Mouse (Mus musculus) heart, embryonic 16.5 days (tissue): Measurements from ENCODE around the gene Magix. TPM values are rescaled to one million over a fixed set of nuclear protein-coding genes. Genes with fewer than 3 reads are reported as not detected.
A peak's percentile ranks its signal among the peaks of the same experiment; 100 is the strongest.

Experiments
- ATAC-seq: fragments of 200-750 bp; cut with Nextera tagmentation; replicated peaks from 2 replicates; pipeline ENCODE4 v1.8.0; 2017; ENCODE audit warnings: moderate number of reproducible peaks; ENCODE audit not compliant: insufficient read depth, low FRiP score; ENCODE audit errors: extremely low read depth
- H3K27ac ChIP-seq: fragments of 300-500 bp; sonication (generic); 2 replicates; pipeline ENCODE4 v1.5.1; 2014; ENCODE audit warnings: mild to moderate bottlenecking, low read length, control low read depth, moderate library complexity
- H3K27me3 ChIP-seq: fragments of 300-500 bp; sonication (generic); 2 replicates; pipeline ENCODE4 v1.6.1; 2014; ENCODE audit warnings: low read length, mixed read lengths; ENCODE audit not compliant: control insufficient read depth, insufficient read depth
- H3K36me3 ChIP-seq: fragments of 300-500 bp; sonication (generic); 2 replicates; pipeline ENCODE4 v1.6.1; 2014; ENCODE audit not compliant: control insufficient read depth, insufficient read depth
- H3K4me1 ChIP-seq: fragments of 300-500 bp; sonication (generic); 2 replicates; pipeline ENCODE4 v1.6.1; 2014; ENCODE audit warnings: low read length, mixed read lengths; ENCODE audit not compliant: control insufficient read depth, insufficient read depth
- H3K4me2 ChIP-seq: fragments of 300-500 bp; sonication (generic); 2 replicates; pipeline ENCODE4 v1.6.1; 2014; ENCODE audit warnings: low read depth, mild to moderate bottlenecking, control low read depth, low read length
- H3K4me3 ChIP-seq: fragments of 300-500 bp; sonication (generic); 2 replicates; pipeline ENCODE4 v1.5.1; 2014; ENCODE audit warnings: mild to moderate bottlenecking, control low read depth, low read length
- H3K9ac ChIP-seq: fragments of 300-500 bp; sonication (generic); 2 replicates; pipeline ENCODE4 v1.6.1; 2014; ENCODE audit warnings: low read length, control low read depth
- H3K9me3 ChIP-seq: fragments of 300-500 bp; sonication (generic); replicated peaks from 2 replicates; pipeline ENCODE4 v1.6.1; 2016; ENCODE audit warnings: low read length; ENCODE audit not compliant: control insufficient read depth
- WGBS: fragments of 180-500 bp; shearing (Covaris S2); extraction: QIAGEN DNeasy Blood & Tissue Kit; methylation state at CpG from one replicate; pipeline ENCODE4 v1.1.7; 2014; 5-methylcytosine and 5-hydroxymethylcytosine counted together
- polyA plus RNA-seq: library from polyadenylated mRNA; unstranded; fragments of >200 nt; fragmentation: Nextera tagmentation; extraction: Ambion mirVana; gene quantifications from 2 replicates; pipeline ENCODE4 v1.2.1, GENCODE M21; 2015

Magix gene
- 0.60 and 1.1 TPM in 2 replicates for polyA plus RNA-seq

DNA sequence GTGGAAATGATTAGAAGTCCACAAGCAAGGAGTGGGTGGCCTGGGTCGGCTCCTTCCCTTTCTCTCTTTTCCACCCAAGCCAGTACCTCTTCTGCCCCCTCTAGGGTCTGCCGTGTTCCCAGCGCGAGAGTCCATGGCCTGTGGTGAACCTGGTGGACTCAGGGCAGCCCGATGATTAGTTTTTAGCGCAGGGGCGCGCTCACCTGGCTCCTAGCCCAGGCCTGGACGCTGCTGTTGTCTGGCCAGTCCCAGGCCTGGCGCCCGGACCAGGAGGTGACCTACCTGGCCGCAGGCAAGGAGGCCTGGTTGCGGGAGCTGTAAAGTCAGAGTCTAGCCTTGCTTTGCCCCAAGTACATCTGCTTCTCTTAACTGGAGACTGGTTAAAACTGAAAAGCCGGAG, at the start of gene Magix:
Gene Magix, minus strand, starts transcription at position 388 of the 400 bp plus-strand sequence.
- H3K27ac ChIP-seq, result no peak within 1 kb of the TSS
- H3K4me2 ChIP-seq, result peak within 1 kb of the TSS; percentile 62
- H3K36me3 ChIP-seq, result no peaks in the 10 kb centered on the region
- H3K9me3 ChIP-seq, result no peaks in the 10 kb centered on the region
- WGBS, result 53% methylated on average over 14 of the region's 14 CpGs
- H3K4me1 ChIP-seq, result no peaks in the 10 kb centered on the region
- peak within 1 kb of the TSS; percentile 47 for H3K4me3 ChIP-seq
- no peak for ATAC-seq
- H3K27me3 ChIP-seq, result no peaks in the 10 kb centered on the region; the same call in 1 of the 2 replicates
- H3K9ac ChIP-seq, result peak within 1 kb of the TSS; percentile 71

DNA sequence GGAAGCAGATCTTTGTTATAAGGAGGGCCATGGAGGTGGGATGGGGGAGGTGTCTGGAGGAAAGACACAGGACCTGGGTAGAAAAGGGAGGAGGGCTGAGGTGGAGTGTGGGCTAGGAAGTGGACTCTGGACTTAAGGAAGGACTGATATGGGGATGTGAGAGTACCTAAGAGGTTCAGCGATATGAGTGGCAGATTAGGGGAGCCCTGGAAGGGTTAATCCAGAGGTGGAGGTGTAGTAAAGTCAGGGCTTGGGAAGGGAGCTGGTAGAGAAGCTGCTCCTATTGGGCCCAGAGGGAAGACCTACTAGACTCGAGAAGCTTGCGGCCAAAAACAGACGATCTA, 47.8 kb upstream of the Magix start:
- H3K9me3 ChIP-seq, result no peaks in the 10 kb centered on the region
- H3K27me3 ChIP-seq, result no peaks in the 10 kb centered on the region
- H3K4me1 ChIP-seq, result no peaks in the 10 kb centered on the region
- H3K36me3 ChIP-seq, result peaks cover 9% of the 10 kb centered on the region
- ATAC-seq, result no peak
- 36% methylated on average over 4 of the region's 4 CpGs for WGBS
- peak overlapping the region; percentile 66 for H3K9ac ChIP-seq
- H3K4me3 ChIP-seq, result peak overlapping the region; percentile 58
- peak overlapping the region; percentile 69 for H3K4me2 ChIP-seq
- H3K27ac ChIP-seq, result no peak overlapping the region

DNA sequence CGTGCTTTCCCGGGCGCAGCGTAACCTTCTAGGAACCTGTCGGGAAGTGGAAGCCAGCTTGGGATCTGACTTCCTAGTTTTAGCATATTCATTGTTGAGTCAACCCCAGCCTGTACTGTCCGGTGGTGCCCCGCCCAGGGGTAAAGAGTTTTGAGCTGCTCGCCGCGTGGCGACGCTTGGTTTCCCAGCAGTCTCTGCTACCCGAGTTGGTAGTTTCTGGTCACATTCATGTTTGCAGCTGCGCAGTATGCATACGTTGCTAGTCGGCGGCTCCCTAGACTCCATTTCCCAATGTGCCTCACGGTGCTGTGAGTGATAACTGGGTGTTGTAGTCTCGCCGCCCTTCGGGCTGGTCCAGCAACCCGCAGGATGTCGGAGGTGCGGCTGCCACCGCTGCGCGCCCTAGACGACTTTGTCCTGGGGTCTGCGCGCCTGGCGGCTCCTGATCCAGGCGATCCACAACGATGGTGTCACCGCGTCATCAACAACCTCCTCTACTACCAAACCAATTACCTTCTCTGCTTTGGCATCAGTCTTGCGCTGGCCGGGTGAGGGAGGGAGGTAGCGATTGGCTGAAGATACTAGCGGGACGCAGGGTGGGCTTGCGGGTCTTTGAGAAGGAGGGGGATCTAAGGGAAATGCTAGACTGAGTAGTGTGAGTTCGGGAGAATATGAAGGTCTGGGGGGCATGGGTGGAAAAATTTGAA, 47.3 kb upstream of the Magix start, which contains the start of gene Praf2:
Gene Praf2, plus strand, starts transcription at position 225 of the 707 bp plus-strand sequence.
- Histone ChIP-seq H3K36me3 (peaks cover 11% of the 10 kb centered on the region), H3K4me1 (no peaks in the 10 kb centered on the region), H3K4me2 (peak within 1 kb of the TSS; percentile 69), H3K27ac (peak within 1 kb of the TSS; percentile 71), H3K27me3 (no peaks in the 10 kb centered on the region), H3K4me3 (peak within 1 kb of the TSS; percentile 58), H3K9ac (peak within 1 kb of the TSS; percentile 66), H3K9me3 (no peaks in the 10 kb centered on the region)
- 13% methylated on average over 42 of the region's 42 CpGs for WGBS
- ATAC-seq, result peak; percentile 93

DNA sequence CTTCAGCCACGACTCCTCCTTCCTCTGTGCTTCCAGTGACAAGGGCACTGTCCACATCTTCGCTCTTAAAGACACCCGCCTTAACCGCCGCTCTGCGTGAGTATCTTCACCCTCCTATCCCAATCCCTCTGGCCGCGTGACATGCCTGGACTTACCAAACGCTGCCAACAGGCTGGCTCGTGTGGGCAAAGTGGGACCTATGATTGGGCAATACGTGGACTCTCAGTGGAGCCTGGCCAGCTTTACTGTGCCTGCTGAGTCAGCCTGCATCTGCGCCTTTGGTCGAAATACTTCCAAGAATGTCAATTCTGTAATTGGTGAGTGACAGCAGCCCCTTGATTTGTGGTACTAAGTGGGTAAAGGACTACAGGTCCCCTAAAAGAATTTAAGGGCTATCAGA, 46.1 kb upstream of the Magix start:
- Histone ChIP-seq H3K36me3 (peaks cover 11% of the 10 kb centered on the region), H3K9me3 (no peaks in the 10 kb centered on the region), H3K27me3 (no peaks in the 10 kb centered on the region), H3K4me3 (no peak overlapping the region), H3K4me2 (no peak overlapping the region), H3K4me1 (0 out of 2 replicates have a peak, but pooled peaks cover 2% of the 10 kb centered on the region), H3K9ac (no peak overlapping the region), H3K27ac (no peak overlapping the region)
- WGBS, result 87% methylated on average over 13 of the region's 13 CpGs
- no peak for ATAC-seq

DNA sequence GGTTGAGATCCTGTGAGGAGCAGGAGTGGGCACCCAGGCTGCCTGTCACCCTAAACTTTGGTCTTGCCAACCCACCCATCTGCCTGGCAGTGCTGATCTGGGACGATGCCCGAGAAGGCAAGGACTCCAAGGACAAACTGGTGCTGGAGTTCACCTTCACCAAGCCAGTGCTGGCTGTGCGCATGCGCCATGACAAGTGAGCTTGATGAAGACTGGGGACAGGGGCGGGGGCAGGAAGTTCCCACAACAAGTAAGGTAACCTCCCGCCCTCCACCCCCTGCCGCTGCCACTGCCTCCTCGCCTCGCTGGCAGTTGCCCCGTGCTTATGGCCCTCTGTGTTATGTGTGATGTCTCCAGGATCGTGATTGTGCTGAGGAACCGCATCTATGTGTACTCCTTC, 44.8 kb upstream of the Magix start:
- no peaks in the 10 kb centered on the region for H3K27me3 ChIP-seq
- ATAC-seq, result no peak
- H3K27ac ChIP-seq, result no peak overlapping the region
- 0 out of 2 replicates have a peak, but pooled peaks cover 2% of the 10 kb centered on the region for H3K4me1 ChIP-seq
- WGBS, result 86% methylated on average over 10 of the region's 12 CpGs
- no peak overlapping the region for H3K4me2 ChIP-seq
- H3K9ac ChIP-seq, result no peak overlapping the region
- no peaks in the 10 kb centered on the region for H3K9me3 ChIP-seq
- no peak overlapping the region for H3K4me3 ChIP-seq
- peaks cover 11% of the 10 kb centered on the region for H3K36me3 ChIP-seq

DNA sequence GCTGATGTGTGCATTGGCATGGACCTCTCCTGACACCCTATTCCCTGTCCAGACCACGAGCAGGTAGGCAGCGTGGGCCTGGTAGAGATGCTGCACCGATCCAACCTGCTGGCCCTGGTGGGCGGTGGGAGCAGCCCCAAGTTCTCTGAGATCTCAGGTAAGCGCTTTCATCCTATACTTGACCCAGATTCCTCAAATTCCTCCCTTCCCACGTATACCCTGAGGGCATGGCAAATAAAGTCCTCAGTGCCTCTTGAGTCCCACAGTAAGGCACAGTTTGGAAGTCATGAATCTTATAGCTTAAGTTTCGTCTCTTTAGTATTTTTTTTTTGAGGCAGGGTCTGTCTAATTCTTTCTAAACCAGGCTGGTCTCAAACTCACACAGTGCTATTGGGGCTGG, 43.1 kb upstream of the Magix start:
- 78% methylated on average over 7 of the region's 7 CpGs for WGBS
- Histone ChIP-seq H3K4me1 (0 out of 2 replicates have a peak, but pooled peaks cover 2% of the 10 kb centered on the region), H3K27ac (no peak overlapping the region), H3K27me3 (no peaks in the 10 kb centered on the region), H3K36me3 (peaks cover 11% of the 10 kb centered on the region), H3K9ac (no peak overlapping the region), H3K9me3 (no peaks in the 10 kb centered on the region), H3K4me3 (no peak overlapping the region), H3K4me2 (no peak overlapping the region)
- ATAC-seq, result no peak

DNA sequence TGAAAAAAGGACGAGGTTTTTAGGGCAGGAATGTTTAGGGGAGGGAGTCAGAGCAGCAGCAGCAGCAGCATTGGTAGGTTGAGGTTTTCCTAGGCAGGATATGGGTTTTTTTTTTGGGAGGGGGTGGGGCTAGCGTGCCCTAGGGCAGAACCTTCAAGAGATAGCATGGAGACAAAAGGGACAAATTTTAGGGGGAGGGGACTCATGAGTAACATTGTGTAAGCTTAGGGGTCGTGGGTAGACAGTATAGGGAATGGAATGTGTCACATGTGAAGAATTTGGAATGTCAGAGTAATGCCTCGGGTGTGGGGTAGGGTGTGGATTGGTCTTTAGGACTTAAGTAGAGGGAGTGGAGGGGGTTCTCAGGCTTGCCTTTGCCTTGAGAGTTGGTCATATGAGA, 41.6 kb upstream of the Magix start:
- H3K27me3 ChIP-seq, result no peaks in the 10 kb centered on the region
- 0 out of 2 replicates have a peak, but pooled peaks cover 2% of the 10 kb centered on the region for H3K4me1 ChIP-seq
- H3K27ac ChIP-seq, result peak overlapping the region; percentile 92
- 12% methylated on average over 4 of the region's 4 CpGs for WGBS
- peak overlapping the region; percentile 57 for H3K4me3 ChIP-seq
- H3K9ac ChIP-seq, result peak overlapping the region; percentile 77
- H3K4me2 ChIP-seq, result peak overlapping the region; percentile 75
- ATAC-seq, result no peak
- H3K36me3 ChIP-seq, result peaks cover 11% of the 10 kb centered on the region
- no peaks in the 10 kb centered on the region for H3K9me3 ChIP-seq

DNA sequence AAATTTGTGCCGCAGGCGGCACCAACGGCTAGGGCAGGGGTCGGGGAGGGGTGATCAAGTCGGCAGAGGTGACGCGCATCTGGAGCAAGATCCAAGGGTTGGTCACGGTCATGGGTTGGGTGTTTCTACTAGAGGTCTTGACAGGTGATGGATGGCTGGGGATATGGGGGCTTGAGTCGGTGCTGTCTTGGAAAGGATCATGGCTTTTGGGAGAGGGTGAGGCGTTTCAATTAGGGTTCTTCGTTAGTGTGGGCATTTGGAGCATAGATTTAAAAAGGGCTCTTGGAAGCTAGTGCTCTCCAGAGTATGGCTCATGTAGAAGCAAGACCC, 41.2 kb upstream of the Magix start:
- Histone ChIP-seq H3K4me2 (peak overlapping the region; percentile 75), H3K27ac (peak overlapping the region; percentile 92), H3K9ac (peak overlapping the region; percentile 77), H3K4me1 (0 out of 2 replicates have a peak, but pooled peaks cover 2% of the 10 kb centered on the region), H3K36me3 (peaks cover 11% of the 10 kb centered on the region), H3K27me3 (no peaks in the 10 kb centered on the region), H3K9me3 (no peaks in the 10 kb centered on the region), H3K4me3 (peak overlapping the region; percentile 57)
- no peak for ATAC-seq
- WGBS, result 21% methylated on average over 11 of the region's 11 CpGs

DNA sequence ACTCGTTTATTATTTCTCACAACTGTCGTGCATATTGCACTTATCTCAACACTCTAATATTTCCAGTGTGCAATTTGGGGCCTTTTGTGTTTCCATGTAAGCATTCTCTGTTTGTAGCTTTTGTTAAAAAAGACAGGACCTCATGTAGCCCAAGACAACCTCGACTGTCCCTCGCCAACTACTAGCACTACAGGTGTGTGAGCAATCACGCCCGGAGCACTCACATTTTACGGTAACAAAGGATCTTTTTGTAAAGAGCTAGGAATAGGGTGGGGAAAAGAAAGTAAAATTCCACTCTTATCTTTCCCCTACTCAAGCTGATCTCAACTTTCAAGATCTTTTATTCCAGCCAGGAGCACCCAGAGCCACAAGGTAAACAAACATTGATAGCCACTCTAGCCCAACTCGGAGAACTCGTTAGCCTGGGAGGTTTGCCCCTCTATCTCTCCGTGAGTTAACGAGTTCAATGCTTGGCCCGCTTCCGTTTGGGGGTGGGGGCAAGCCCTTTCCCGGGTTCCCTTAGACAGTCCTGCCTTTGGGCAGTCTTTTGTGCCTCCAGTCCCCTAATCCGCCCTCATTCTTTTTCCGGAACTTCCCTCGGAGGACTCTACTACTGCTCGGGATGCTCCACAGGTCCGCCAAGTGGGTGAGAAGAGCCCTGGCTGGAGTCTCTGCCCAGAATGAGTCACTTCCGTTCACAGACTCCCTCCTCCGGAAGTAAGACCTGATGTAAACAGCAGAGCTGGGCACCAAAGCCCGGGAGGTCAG, 40.6 kb upstream of the Magix start, which contains the start of gene Gm45208:
Gene Gm45208, plus strand, starts transcription at position 732 of the 768 bp plus-strand sequence.
- peak within 1 kb of the TSS; percentile 57 for H3K4me3 ChIP-seq
- H3K27me3 ChIP-seq, result no peaks in the 10 kb centered on the region
- H3K4me2 ChIP-seq, result peak within 1 kb of the TSS; percentile 75
- peaks cover 8% of the 10 kb centered on the region; the same call in 1 of the 2 replicates for H3K36me3 ChIP-seq
- peak; percentile 85 for ATAC-seq
- H3K9me3 ChIP-seq, result no peaks in the 10 kb centered on the region
- H3K4me1 ChIP-seq, result 0 out of 2 replicates have a peak, but pooled peaks cover 2% of the 10 kb centered on the region
- 20% methylated on average over 22 of the region's 22 CpGs for WGBS
- H3K27ac ChIP-seq, result peak within 1 kb of the TSS; percentile 92
- peak within 1 kb of the TSS; percentile 77 for H3K9ac ChIP-seq
